Mouse (Mus musculus) hematopoietic stem cell, adult 5-6 weeks (primary cell): ENCODE data around the gene 1110017D15Rik. TPM values are rescaled to one million over a fixed set of nuclear protein-coding genes. Genes with fewer than 3 reads are reported as not detected.

Source experiments
- ATAC-seq, 2 experiments: fragments of 125-278 bp in 1 of 2; replicated peaks in 1 of 2; 2 replicates each; pipeline ENCODE4 v1.8.0; 2016 to 2017; ENCODE audit warnings: inconsistent platforms in 2 of 2, mild to moderate bottlenecking in 2 of 2, moderate number of reproducible peaks in 2 of 2, low read depth in 1 of 2, moderate TSS enrichment in 1 of 2; ENCODE audit not compliant: low FRiP score in 2 of 2, poor library complexity in 2 of 2, severe bottlenecking in 2 of 2, insufficient read depth in 1 of 2, low TSS enrichment in 1 of 2
- total RNA-seq: library from RNA; stranded (forward); fragments of 172-1452, 232-1000 nt; gene quantifications from 2 replicates; pipeline ENCODE4 v1.2.3, GENCODE M21; 2017

The 1110017D15Rik gene
- total RNA-seq, 1 experiment from 2014 or later: not detected

DNA sequence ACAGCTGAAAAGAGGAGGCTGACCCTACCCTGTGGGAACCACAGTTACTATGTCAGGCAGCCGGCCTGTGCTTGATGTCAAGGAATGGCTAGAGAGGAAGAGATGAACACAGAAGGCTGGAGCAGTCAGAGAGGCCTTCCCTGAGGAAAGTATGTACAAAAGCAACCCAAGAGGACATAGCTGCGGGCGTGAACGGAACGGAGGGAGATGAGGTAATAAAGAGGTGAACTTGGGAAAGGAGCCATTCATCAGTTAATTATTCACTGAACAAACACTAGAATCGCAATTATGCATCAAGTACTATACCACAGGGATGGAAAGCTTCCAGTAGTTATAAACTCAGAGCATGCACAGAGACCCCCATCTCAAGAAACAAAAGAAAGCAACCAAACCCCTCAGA, 5.0 kb upstream of the 1110017D15Rik start:
- ATAC-seq: no peak

- no peak for ATAC-seq
These were observed 3.5 kb upstream of the 1110017D15Rik start for GRCm38 (mm10) chr4:41520641-41521040.

- no peak for ATAC-seq
These were observed 2.1 kb upstream of the 1110017D15Rik start for GRCm38 (mm10) chr4:41519195-41519594.

DNA sequence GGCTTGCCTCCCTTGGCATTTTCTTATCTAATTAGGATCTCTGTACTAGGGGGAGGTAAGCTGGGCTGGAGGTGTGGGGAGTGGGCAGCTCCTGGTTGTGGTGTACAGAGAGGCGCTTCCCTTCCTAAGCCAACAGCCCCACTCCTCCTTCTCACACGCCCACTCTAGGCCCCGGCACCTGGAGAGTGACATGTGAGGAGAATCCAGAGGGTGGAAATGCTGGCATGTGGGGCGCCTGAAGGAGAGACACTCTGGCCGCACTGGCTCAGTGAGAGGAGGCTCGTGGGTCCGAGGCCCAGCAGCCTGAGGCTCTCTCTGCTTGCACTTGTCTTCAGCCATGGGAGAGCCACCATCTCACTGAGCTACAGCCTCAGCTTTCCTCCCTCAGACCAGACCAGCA, 1.2 kb upstream of the 1110017D15Rik start:
- ATAC-seq: no peak

GRCm38 (mm10) chr4:41513714-41514113, 3.4 kb downstream of the 1110017D15Rik start:
- no peak for ATAC-seq

GRCm38 (mm10) chr4:41513309-41513708, 3.8 kb downstream of the 1110017D15Rik start:
- ATAC-seq: no peak

DNA sequence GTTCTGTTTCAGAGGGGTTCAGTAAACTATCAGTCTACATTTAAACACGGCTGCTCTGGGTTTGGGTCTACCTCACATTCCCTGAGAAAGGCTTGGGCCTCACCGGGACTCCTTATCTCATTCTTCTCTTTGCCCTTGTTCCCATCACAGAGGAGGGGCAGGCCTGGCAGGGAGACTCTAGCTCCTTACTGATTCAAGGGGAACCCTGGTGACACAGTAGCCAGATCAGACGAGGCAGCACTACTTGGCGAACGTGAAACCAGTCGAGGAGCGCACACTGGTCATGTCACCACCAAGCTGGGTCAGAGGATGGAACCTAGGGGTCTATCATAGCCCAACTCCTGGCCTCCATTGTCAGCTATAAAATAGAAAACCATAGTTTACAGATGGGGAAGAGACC, 9.1 kb downstream of the 1110017D15Rik start:
- no peak for ATAC-seq

DNA sequence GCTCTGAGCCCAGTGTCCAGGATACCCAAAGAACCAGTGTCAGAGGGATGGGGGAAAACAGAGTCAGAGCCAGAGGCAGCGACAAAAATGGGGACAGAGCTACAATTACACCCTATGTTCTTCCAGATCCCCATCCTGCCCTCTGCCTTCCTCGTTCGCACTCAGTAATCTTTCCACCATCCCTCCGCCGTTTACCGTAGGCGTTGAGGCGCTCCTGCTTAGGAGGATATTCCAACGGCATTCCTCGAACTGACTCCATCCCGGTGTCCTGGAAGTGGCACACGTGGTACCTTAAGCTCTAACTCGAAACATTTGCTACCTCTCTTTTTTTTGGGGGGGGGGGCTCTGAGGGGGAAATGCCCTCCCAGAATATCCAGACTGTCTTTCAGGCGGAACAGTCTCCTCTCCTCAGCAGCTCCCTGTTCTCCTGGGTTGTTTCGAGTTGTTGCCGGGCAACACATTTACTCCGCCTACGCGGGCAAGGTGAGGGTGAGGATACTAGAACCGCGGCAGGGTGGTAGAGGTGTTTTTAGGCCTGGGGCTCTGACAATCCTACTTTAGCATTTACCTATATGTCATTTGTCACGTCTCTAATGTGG, 9.7 kb downstream of the 1110017D15Rik start:
- ATAC-seq: no peak

GRCm38 (mm10) chr4:41506906-41507305, 10.2 kb downstream of the 1110017D15Rik start:
- peak; percentile 65 to 82 for ATAC-seq

GRCm38 (mm10) chr4:41506156-41506555, 11.0 kb downstream of the 1110017D15Rik start:
- no peak for ATAC-seq

GRCm38 (mm10) chr4:41505131-41505551, 12.0 kb downstream of the 1110017D15Rik start:
- no peak for ATAC-seq

DNA sequence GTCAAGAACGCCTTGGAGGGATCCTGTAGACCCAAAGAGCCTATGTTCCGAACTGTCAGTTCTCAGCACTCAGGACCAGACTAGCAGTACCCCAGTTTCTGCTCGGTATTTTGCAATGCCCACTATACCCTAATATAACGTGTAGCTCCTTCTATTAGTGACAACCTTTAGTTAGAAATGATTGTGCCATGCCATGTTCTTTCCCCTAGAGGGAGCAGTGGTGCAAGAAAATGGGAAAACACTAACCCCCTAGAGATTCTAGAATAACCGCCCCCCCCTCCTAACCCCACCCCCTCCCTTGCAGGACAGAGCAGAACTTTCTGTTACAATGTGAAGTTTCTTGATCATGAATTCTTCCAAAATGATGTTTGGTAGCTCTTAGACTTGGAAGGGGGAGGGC, 12.8 kb downstream of the 1110017D15Rik start:
- ATAC-seq: no peak

- ATAC-seq: peak; percentile 66 to 77
These were observed 14.1 kb downstream of the 1110017D15Rik start, which contains the start of gene AI464131 for GRCm38 (mm10) chr4:41502986-41503412. Gene AI464131 (minus strand): TSS chr4:41503076.

DNA sequence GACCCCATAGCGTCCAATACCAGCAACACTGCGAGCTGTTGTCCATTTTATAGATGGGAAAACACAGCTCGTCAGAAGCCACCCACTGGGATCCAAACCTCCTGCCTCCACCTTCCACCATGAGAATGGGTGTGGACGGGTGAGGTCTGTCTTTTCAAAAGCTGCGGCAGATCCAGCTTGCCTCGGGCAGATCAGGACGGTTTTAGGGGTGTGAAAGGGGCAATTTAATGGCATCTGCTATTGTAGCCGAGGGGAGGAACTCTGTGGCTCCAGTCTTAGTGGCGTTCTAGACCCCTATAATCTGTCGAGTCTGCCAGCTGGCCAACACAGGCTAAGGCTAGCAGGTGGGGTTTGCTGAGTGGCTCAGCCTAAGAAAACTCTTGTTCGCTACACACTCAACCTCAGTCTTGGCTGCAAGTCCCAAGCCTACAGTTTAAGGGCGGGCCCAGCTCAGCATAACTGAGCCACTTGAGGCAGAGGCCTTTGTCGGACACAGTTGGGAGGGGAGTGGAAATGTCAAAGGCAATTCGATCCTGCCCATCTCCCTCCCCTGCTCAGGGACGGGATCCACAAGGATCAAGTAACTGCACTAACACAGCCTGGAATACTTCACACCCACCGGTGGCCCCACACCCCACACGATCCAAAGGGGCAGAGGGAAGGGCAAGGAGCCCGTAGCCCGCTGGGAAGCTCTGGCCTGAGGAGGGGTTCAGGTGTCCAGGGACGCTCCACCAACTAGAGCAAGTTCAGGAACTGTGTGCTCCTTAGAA, 14.8 kb downstream of the 1110017D15Rik start:
- no peak for ATAC-seq

DNA sequence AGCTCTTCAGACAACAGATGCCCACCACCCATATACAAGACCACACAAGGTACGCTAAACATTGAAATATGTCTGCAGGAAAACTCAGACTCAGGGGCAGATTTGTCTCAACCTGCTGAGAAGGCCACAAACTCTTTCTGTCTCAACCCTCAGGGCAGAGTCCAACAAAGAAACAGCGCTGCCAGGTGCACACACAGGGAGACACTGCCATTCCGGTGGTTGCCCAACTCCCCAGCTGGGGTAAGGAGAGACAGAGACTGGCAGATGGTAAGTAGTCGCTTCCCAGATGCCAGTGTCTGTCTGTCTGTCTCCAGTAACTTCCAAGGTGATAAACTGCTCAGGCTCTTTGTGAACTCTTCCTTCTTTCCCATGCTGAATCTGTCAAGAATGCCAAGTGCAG, 16.3 kb downstream of the 1110017D15Rik start:
- no peak for ATAC-seq

DNA sequence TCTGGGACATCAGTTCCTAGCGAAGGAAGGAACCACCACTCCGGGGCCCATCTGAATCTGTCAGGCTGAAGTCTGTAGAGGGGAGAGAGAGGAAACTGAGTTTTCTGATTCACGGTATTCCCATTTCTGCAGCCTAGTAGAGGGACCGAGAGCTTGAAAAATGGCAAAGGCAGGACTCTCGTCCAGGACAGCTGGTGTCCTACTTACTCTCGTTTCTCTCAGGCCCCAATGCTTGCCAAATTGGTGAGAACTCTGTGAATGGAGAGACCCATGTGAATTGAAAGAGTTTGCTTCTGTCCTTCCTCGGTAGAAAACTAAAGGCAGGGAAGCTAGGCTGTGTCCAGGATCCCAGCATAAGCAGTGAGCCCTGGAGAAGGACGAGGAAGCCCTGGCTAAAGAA, 17.5 kb downstream of the 1110017D15Rik start:
- no peak for ATAC-seq

DNA sequence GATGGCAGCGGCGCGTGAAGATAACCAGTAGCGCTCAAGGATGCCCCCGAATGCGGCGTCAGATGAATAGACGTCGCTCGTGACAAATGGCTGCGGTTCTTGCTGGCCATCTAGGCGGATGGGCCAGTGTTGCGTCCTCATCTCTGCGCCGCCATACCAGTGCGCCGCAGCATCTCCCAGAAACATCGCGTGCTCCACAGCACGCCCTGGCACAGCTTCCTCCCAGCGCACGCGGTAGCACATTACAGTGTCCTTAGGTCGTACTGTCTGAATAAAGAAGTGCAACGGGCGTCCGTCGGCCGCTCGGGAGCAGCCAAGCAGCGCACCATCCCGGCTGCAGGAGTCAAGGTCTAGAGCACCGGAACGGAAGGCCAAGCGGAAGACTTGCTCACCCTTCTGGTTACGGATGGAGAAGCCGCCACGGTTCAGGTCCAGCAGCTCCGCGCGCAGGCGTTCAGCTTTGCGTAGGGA, 18.2 kb downstream of the 1110017D15Rik start:
- peak in 1 of 2 experiments; percentile 6; a peak in 2 of 4 replicates for ATAC-seq

DNA sequence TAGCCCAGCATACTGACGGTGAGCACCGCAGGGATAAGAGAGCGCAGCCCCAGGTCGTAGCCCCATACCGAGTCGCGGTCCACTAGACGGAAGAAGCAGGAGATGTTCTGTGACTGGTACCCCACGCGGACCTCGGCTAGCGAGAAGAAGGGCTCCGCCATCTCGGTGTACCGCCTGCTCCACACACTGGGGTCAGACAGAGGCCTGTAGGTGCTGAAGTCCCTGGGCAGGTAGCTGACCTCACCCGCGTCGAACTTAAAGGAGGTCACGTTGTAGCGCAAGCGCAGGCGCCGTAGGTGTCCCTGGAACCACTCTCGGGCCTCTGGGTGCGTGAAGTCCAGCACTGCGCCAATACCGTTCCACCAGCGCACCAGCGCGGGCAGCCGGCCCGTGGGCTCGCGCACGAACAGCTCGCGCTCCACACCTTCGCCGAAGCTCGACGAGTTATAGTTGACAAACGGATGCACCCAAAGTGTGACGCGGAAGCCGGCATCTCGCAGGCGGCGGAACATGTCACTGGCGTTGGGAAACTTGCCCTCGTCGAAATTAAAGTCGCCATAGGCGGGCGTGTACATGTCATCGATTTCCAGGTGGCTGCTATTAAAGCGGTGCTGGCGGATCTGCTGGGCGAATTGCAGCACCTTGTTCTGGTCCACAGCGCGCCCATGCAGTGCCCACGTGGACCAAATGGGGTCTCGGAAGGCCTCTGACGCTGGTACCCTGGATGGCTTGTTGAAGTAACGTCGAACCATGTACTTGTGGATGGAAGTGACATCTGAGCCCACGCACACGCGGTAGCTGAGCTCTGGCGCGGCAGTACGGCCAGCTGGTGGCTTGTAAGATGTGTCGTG, 18.9 kb downstream of the 1110017D15Rik start:
- no peak for ATAC-seq
